Mouse (Mus musculus) erythroblast, embryonic 14.5 days (primary cell): ENCODE results near the gene Rbfox2.

Experiments used
- GATA1 ChIP-seq: IDR thresholded peaks from 2 replicates; pipeline ENCODE4 v1.6.1; 2012; ENCODE audit warnings: low read length, inconsistent platforms, mixed read lengths
- TAL1 ChIP-seq: IDR thresholded peaks from 3 replicates; pipeline ENCODE4 v1.6.1; 2012; ENCODE audit warnings: low read length, inconsistent platforms, mixed read lengths

DNA sequence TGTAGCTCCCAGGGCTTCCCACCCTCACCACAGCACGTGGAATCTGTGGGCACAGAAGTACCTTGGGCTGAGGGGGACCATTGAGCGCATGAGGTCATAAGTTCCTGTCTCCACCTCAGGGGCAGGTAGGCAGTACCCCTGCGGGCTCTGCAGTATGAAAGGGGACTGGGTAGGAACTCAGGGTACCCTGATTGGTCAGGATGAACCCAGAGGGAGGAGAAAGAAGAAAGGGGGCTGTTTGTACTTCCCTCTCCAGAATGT is 250.1 kb downstream of the Rbfox2 start:
- TF ChIP-seq GATA1 (no peak), TAL1 (no peak)
